In the genomic region with DNA sequence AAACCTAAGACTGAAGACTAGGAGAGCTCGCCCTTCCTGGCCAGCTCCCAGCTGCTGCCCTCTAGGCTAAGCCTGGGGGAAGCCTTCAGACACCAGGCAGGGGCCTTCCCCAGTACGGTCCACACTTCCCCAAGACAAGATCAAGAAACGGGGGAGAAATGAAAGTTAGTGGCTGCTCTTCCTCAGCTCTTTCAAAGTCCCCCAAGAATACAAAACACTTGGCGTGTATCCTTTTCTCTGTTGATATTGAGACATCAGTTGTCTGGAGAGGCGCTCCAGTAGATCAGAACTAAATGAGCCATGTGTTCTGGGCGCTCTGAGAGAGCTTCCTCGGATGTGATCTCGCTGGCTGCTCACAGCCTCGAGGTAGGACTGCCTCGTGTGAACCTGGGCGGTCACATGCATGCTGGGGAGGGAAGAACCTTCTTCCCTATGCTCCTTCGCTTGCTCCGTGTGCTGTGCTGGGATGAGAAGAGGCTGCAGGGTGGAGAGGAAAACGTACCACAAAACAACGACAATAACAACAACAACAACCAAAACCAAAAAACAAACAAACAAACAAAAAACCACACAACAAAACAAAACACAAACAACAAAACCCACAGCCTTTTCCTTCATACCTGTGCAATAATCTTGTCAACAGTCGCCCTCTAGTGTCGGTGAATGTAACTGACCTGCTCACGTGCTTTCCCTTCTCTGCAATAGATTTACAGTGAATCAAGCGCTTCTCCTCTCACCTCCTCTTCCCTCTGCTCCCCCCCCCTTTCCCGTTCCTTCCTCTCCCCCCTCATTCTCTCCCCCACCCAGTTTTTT, we compare ENCODE assay signal across 8 mouse cellular contexts. TPM values are rescaled to one million over a fixed set of nuclear protein-coding genes. Genes with fewer than 3 reads are reported as not detected.
A peak's percentile ranks its signal among the peaks of the same experiment; 100 is the strongest.
DNase-seq lines count a peak whose midpoint lies in the region; ATAC-seq and TF ChIP-seq lines count a peak whose summit lies in the region.

No protein-coding gene starts in this region.

- TF ChIP-seq POLR2A in cortical plate, adult 2 months (IDR thresholded peaks at IDR 0.05; ENCODE audit: extremely low read depth, insufficient read depth, low read length) = no peak

- 0 out of 2 replicates have a peak overlapping the region, but pooled peaks have one; percentile 12 for H3K9ac ChIP-seq in limb, embryonic 12.5 days (replicated peaks)
- no peak overlapping the region for H3K9ac ChIP-seq in midbrain, embryonic 13.5 days (replicated peaks)

- H3K4me2 ChIP-seq in limb, embryonic 12.5 days = peak overlapping the region; percentile 52
- H3K4me2 ChIP-seq in midbrain, embryonic 13.5 days (replicated peaks) = peak overlapping the region; percentile 45

- 27% methylated on average over 20 of the region's 20 CpGs for WGBS in limb, embryonic 12.5 days
- 20% methylated on average over 20 of the region's 20 CpGs for WGBS in midbrain, embryonic 13.5 days

- DNase-seq in urinary bladder, postnatal 25 days (ENCODE audit: low spot score) = peak; percentile 68
- no peak for DNase-seq in urinary bladder, postnatal 10 days (ENCODE audit: low spot score)
- peak; percentile 72 for DNase-seq in kidney, adult 18-20 months
- DNase-seq in spleen, postnatal 36 days (ENCODE audit: low spot score in 2 of 2) = peak; percentile 36 to 60

- peak; percentile 53 for ATAC-seq in granulocyte monocyte progenitor cell, adult 5-6 weeks (replicated peaks; ENCODE audit: poor library complexity, severe bottlenecking)
- ATAC-seq in limb, embryonic 12.5 days (ENCODE audit: insufficient number of reproducible peaks, insufficient read depth, low FRiP score, low TSS enrichment, low read depth) = peak; percentile 43; the same call in 1 of the 2 replicates
- ATAC-seq in midbrain, embryonic 13.5 days = peak; percentile 66

- no peak overlapping the region; the same call in 1 of the 2 replicates for H3K4me3 ChIP-seq in cortical plate, adult 2 months (ENCODE audit: insufficient read depth, low read length)
- H3K4me3 ChIP-seq in limb, embryonic 12.5 days (replicated peaks) = no peak overlapping the region
- no peak overlapping the region for H3K4me3 ChIP-seq in midbrain, embryonic 13.5 days (replicated peaks)

- TF ChIP-seq CTCF in cortical plate, adult 2 months (IDR thresholded peaks at IDR 0.05; ENCODE audit: extremely low read depth, insufficient read depth, low read length) = peak; percentile 72

- H3K36me3 ChIP-seq in limb, embryonic 12.5 days = no peaks in the 10 kb centered on the region
- H3K36me3 ChIP-seq in midbrain, embryonic 13.5 days = no peaks in the 10 kb centered on the region

- H3K27ac ChIP-seq in cortical plate, adult 2 months (ENCODE audit: insufficient read depth, low read length) = no peak overlapping the region
- H3K27ac ChIP-seq in limb, embryonic 12.5 days = no peak overlapping the region
- H3K27ac ChIP-seq in midbrain, embryonic 13.5 days = no peak overlapping the region

- H3K9me3 ChIP-seq in limb, embryonic 12.5 days = no peaks in the 10 kb centered on the region
- H3K9me3 ChIP-seq in midbrain, embryonic 13.5 days = no peaks in the 10 kb centered on the region

- H3K4me1 ChIP-seq in cortical plate, adult 2 months (ENCODE audit: control insufficient read depth, insufficient read depth, low read length) = peaks cover 3% of the 10 kb centered on the region
- peaks cover 16% of the 10 kb centered on the region for H3K4me1 ChIP-seq in limb, embryonic 12.5 days (replicated peaks)
- H3K4me1 ChIP-seq in midbrain, embryonic 13.5 days (replicated peaks) = peaks cover 17% of the 10 kb centered on the region

- H3K27me3 ChIP-seq in limb, embryonic 12.5 days = no peaks in the 10 kb centered on the region
- 0 out of 2 replicates have a peak, but pooled peaks cover 3% of the 10 kb centered on the region for H3K27me3 ChIP-seq in midbrain, embryonic 13.5 days

RNA-seq across cellular contexts. Expression of a gene that starts 28.0 kb away (rescaled TPM):
- 65.2 and 67.2 TPM in 2 replicates for polyA plus RNA-seq in cortical plate, adult 2 months (2012; rRNA removed)
- total RNA-seq in granulocyte monocyte progenitor cell, adult 5-6 weeks (2014; fragmentation: Nextera tagmentation) = 131 and 167 TPM in 2 replicates
- 289 and 310 TPM in 2 replicates for total RNA-seq in granulocyte monocyte progenitor cell, adult 5-6 weeks (2017)
- 139 and 144 TPM in 2 replicates for polyA plus RNA-seq in limb, embryonic 12.5 days (2016; fragmentation: Nextera tagmentation; extraction: Ambion mirVana)
- polyA plus RNA-seq in midbrain, embryonic 13.5 days (2015; fragmentation: Nextera tagmentation; extraction: Ambion mirVana) = 87.8 and 94.2 TPM in 2 replicates
